Mouse (Mus musculus): ENCODE data around the gene Tbxas1.

Tbxas1 gene

GRCm38 (mm10) chr6:38961427-38962033 is 86.3 kb downstream of the Tbxas1 start:
- no peak for DNase-seq (ENCODE audit: low spot score)

- DNase-seq (ENCODE audit: low spot score) = no peak
Measured at GRCm38 (mm10) chr6:38966839-38967238, 91.6 kb downstream of the Tbxas1 start.

- DNase-seq (ENCODE audit: low spot score) = no peak
Measured at GRCm38 (mm10) chr6:38967288-38967687, 92.1 kb downstream of the Tbxas1 start.

- DNase-seq (ENCODE audit: low spot score) = no peak
Measured at GRCm38 (mm10) chr6:38967988-38968387, 92.8 kb downstream of the Tbxas1 start.

- no peak for DNase-seq (ENCODE audit: low spot score)
Measured at GRCm38 (mm10) chr6:38969944-38970740, 94.9 kb downstream of the Tbxas1 start.

GRCm38 (mm10) chr6:38970759-38971158 is 95.6 kb downstream of the Tbxas1 start:
- DNase-seq (ENCODE audit: low spot score) = no peak

GRCm38 (mm10) chr6:38972826-38973225 is 97.6 kb downstream of the Tbxas1 start:
- DNase-seq (ENCODE audit: low spot score) = no peak

GRCm38 (mm10) chr6:38973441-38974161 is 98.4 kb downstream of the Tbxas1 start:
- DNase-seq (ENCODE audit: low spot score) = no peak

GRCm38 (mm10) chr6:38974162-38974525 is 98.9 kb downstream of the Tbxas1 start:
- no peak for DNase-seq (ENCODE audit: low spot score)

- DNase-seq (ENCODE audit: low spot score) = no peak
Measured at GRCm38 (mm10) chr6:38974536-38975268, 99.5 kb downstream of the Tbxas1 start.

GRCm38 (mm10) chr6:38975866-38976265 is 100.7 kb downstream of the Tbxas1 start:
- DNase-seq (ENCODE audit: low spot score) = no peak

- DNase-seq (ENCODE audit: low spot score) = no peak
Measured at GRCm38 (mm10) chr6:38976355-38976754, 101.2 kb downstream of the Tbxas1 start.

GRCm38 (mm10) chr6:38980921-38981715 is 105.9 kb downstream of the Tbxas1 start:
- no peak for DNase-seq (ENCODE audit: low spot score)

- no peak for DNase-seq (ENCODE audit: low spot score)
Measured at GRCm38 (mm10) chr6:38982071-38982470, 106.9 kb downstream of the Tbxas1 start.

- no peak for DNase-seq (ENCODE audit: low spot score)
Measured at GRCm38 (mm10) chr6:38982656-38983055, 107.5 kb downstream of the Tbxas1 start.

GRCm38 (mm10) chr6:38983060-38983459 is 107.9 kb downstream of the Tbxas1 start:
- DNase-seq (ENCODE audit: low spot score) = no peak

GRCm38 (mm10) chr6:38984626-38985025 is 109.4 kb downstream of the Tbxas1 start:
- no peak for DNase-seq (ENCODE audit: low spot score)

- no peak for DNase-seq (ENCODE audit: low spot score)
Measured at GRCm38 (mm10) chr6:38986641-38987040, 111.4 kb downstream of the Tbxas1 start.

- no peak for DNase-seq (ENCODE audit: low spot score)
Measured at GRCm38 (mm10) chr6:38992016-38992415, 116.8 kb downstream of the Tbxas1 start.

GRCm38 (mm10) chr6:38995774-38996173 is 120.6 kb downstream of the Tbxas1 start:
- DNase-seq (ENCODE audit: low spot score) = no peak

- no peak for DNase-seq (ENCODE audit: low spot score)
Measured at GRCm38 (mm10) chr6:38997838-38998237, 122.6 kb downstream of the Tbxas1 start.

All from retina, embryonic 14.5 days (tissue).